Mouse (Mus musculus): Measurements from ENCODE around the gene Bard1.

Bard1 gene

DNA sequence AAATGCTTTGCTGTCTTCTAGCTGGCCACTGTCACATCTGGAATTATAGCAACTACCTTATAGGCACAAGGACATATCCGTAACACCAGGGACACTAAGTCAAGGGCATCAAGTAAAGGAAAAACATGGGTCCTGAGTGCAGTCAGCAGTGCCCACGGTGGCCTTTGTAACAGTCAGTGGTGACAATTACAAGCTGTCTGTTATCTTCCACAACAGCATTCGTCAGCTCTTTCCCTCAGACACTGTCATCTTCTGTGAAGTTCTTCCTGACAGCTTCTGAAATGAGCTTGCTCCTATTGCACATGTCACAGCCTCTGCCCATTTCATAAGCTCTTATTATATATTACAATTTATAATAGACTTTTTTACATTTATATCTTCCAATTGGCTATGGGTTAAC lies 50.7 kb downstream of the Bard1 start:
- no peak for DNase-seq (ENCODE audit: low read depth)

- DNase-seq (ENCODE audit: low read depth), result peak; percentile 36
These were observed 57.8 kb downstream of the Bard1 start for GRCm38 (mm10) chr1:71045141-71045540.

- no peak for DNase-seq (ENCODE audit: low read depth)
These were observed 59.0 kb downstream of the Bard1 start for GRCm38 (mm10) chr1:71043951-71044350.

- DNase-seq (ENCODE audit: low read depth), result peak; percentile 54
These were observed 65.9 kb downstream of the Bard1 start for GRCm38 (mm10) chr1:71036999-71037398.

DNA sequence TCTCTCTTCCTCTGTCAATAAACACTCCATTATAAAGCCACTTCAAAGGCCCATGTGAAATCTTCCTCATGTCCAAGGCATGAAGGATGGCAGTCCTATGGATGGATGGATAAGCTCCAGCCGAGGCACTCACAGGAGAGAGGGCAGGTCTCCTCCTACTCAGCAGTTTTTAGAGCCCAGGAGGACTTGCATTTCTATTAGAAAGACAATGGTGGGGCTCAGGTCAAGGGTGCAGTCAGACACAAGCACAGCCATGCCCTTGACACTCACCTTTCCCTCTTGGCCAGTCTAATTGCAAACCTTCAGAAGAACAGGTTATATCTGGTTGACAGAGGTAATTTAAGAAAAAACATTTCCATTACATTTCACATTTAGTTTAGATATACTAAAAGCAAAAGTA lies 67.4 kb downstream of the Bard1 start:
- no peak for DNase-seq (ENCODE audit: low read depth)

DNA sequence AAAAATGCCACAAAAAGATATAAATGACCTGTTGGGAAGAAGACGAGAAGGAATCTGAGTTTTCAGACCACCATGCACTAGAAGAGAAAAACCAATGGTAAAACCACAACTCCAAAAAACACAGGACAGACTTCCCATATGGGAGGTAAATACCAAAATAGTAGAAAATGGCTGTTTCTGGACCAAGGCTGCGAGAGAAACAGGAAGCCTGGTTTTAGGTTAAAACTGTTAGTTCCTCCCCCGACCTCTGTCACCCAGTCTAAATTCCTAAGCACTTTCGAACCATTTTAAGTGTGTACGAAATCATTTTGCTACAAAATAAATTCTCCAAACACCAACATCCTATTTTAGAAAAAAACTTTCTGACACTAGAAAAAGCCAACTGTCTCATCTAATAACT lies 80.2 kb downstream of the Bard1 start:
- peak; percentile 47 for DNase-seq (ENCODE audit: low read depth)

GRCm38 (mm10) chr1:71014345-71014744 lies 88.6 kb downstream of the Bard1 start:
- peak; percentile 58 for DNase-seq (ENCODE audit: low read depth)

GRCm38 (mm10) chr1:71005998-71006397 lies 96.9 kb downstream of the Bard1 start:
- no peak for DNase-seq (ENCODE audit: low read depth)

DNA sequence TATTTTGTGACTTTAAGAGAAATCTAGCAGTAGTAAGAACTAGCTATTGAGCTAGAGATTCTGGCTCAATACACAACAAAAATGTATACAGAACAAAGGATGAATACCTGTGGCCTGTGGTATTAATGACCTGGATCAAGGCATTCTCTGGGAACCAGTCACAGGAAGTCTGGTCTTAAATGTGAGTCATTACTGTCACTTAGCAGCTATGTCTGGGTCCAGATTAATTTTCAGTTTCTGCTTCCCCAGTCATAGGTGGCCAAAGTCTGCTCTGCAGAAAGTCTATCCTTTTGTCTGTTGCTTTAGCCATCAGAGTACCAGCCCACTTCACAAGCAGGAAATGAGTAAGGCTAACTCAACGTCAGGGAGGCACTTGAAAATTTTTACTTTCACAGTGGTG lies 98.8 kb downstream of the Bard1 start:
- peak; percentile 85 for DNase-seq (ENCODE audit: low read depth)

GRCm38 (mm10) chr1:71003741-71004140 lies 99.2 kb downstream of the Bard1 start:
- DNase-seq (ENCODE audit: low read depth), result peak; percentile 33

GRCm38 (mm10) chr1:70997377-70997993 lies 105.5 kb downstream of the Bard1 start:
- no peak for DNase-seq (ENCODE audit: low read depth)

DNA sequence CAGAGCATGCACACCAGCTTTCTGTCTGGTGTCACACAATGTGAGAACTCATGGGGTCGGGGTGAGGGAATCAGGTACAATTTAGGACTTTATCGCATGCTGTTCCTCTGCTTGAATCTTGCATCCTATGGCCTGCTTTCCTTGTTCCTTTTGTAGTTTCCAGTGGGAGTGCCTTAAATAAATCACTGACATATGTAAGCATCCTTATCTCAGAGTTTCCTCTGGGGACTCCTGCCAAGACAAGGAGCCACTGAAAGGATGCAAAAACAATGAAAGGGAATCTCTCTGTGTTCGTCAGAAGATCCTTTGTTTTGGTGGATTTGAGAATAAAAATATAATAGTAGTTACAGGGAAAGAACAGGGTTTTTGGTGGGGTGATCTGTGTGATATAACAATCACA lies 106.2 kb downstream of the Bard1 start:
- DNase-seq (ENCODE audit: low read depth), result no peak
